14 mouse cellular contexts compared by ENCODE assay signal in the genomic region with DNA sequence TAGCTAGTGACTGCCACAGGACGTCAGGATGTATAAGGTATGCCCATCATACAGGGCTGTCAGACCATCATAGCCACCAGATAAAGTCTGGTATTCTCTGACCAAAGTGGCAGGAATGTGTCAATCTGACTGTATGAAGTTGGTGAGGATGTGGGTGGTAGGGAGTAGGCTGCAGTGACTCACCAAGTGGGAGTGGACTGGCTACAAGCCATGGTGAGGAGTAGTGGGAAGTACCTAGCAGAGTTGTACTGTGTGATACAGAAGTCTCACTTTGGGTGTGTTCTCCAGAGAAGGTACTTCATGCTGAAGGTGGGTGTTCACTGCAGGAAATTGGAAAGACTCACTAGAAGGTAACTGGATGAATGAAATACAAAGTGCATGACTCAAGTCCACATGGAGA. TPM values are rescaled to one million over a fixed set of nuclear protein-coding genes. Genes with fewer than 3 reads are reported as not detected.
DNase-seq lines count a peak whose midpoint lies in the region; ATAC-seq and TF ChIP-seq lines count a peak whose summit lies in the region.
"Had no signal": no experiment of that assay in that cellular context is flagged by ENCODE, and none has a peak within 500 bp of the region (broad histone marks: within the 10 kb centered on the region; RNA-seq: fewer than 3 reads in every experiment).

No protein-coding gene starts in this region.

- no peak overlapping the region for H3K4me3 ChIP-seq in stomach, postnatal 0 days (ENCODE audit: low read depth, low read length)
- H3K4me3 ChIP-seq in liver, embryonic 11.5 days (ENCODE audit: low read depth, low read length) = no peak overlapping the region
- H3K4me3 ChIP-seq: liver, embryonic 15.5 days had no signal

- peak; percentile 92 for ATAC-seq in stomach, postnatal 0 days (ENCODE audit: low FRiP score, low TSS enrichment)
- no peak for ATAC-seq in liver, embryonic 11.5 days (replicated peaks; ENCODE audit: low FRiP score)
- ATAC-seq: forebrain, embryonic 16.5 days had no signal

- no peak overlapping the region for H3K27ac ChIP-seq in stomach, postnatal 0 days (replicated peaks)
- H3K27ac ChIP-seq in liver, embryonic 11.5 days (ENCODE audit: low read depth, low read length) = no peak overlapping the region
- H3K27ac ChIP-seq: liver, embryonic 15.5 days had no signal

- no peak overlapping the region for H3K4me2 ChIP-seq in stomach, postnatal 0 days (replicated peaks; ENCODE audit: low read depth)
- no peak overlapping the region for H3K4me2 ChIP-seq in liver, embryonic 11.5 days
- H3K4me2 ChIP-seq: liver, embryonic 15.5 days had no signal

- H3K9me3 ChIP-seq in stomach, postnatal 0 days (ENCODE audit: control insufficient read depth, low read length) = no peaks in the 10 kb centered on the region
- H3K9me3 ChIP-seq in liver, embryonic 11.5 days (ENCODE audit: control insufficient read depth, low read length) = no peaks in the 10 kb centered on the region
- H3K9me3 ChIP-seq: liver, embryonic 15.5 days had no signal

- no peak for TF ChIP-seq EP300 in stomach, postnatal 0 days (optimal IDR thresholded peaks at IDR 0.05)

- H3K27me3 ChIP-seq in stomach, postnatal 0 days (ENCODE audit: control insufficient read depth, insufficient read depth, low read length) = no peaks in the 10 kb centered on the region
- H3K27me3 ChIP-seq in liver, embryonic 11.5 days (replicated peaks; ENCODE audit: control insufficient read depth, insufficient read depth, low read length) = no peaks in the 10 kb centered on the region
- H3K27me3 ChIP-seq: CH12.LX; liver, embryonic 15.5 days had no signal

- no peaks in the 10 kb centered on the region for H3K36me3 ChIP-seq in stomach, postnatal 0 days (ENCODE audit: control insufficient read depth, insufficient read depth, low read length)
- no peaks in the 10 kb centered on the region; the same call in 1 of the 2 replicates for H3K36me3 ChIP-seq in liver, embryonic 11.5 days (ENCODE audit: control insufficient read depth, insufficient read depth, low read length)

- H3K9ac ChIP-seq in stomach, postnatal 0 days (ENCODE audit: low read length) = no peak overlapping the region
- H3K9ac ChIP-seq in liver, embryonic 11.5 days (ENCODE audit: low read depth, low read length) = no peak overlapping the region
- H3K9ac ChIP-seq: liver, embryonic 15.5 days had no signal

- no peaks in the 10 kb centered on the region for H3K4me1 ChIP-seq in stomach, postnatal 0 days (replicated peaks; ENCODE audit: control insufficient read depth, insufficient read depth)
- no peaks in the 10 kb centered on the region for H3K4me1 ChIP-seq in liver, embryonic 11.5 days (replicated peaks; ENCODE audit: control insufficient read depth, insufficient read depth, low read length)

- DNase-seq in cerebellum, adult 9-10 months = peak; percentile 37
- DNase-seq in cerebellum, postnatal 25 days = no peak
- DNase-seq in right cerebral cortex, postnatal 25 days = peak; percentile 56
- DNase-seq in right cerebral cortex, postnatal 4 days = no peak
- DNase-seq in left cerebral cortex, postnatal 25 days (ENCODE audit: low spot score in 2 of 2) = peak; percentile 40 to 88
- peak; percentile 53 for DNase-seq in stomach, postnatal 0 days (ENCODE audit: low spot score)
- DNase-seq in gastrocnemius, postnatal 25 days = no peak
- DNase-seq in liver, embryonic 11.5 days (ENCODE audit: low spot score) = no peak
- DNase-seq: embryo, embryonic 11 days; kidney, postnatal 10 days had no signal

- WGBS in stomach, postnatal 0 days = 78% methylated on average over 1 of the region's 1 CpGs
- 87% methylated on average over 1 of the region's 1 CpGs for WGBS in liver, embryonic 11.5 days

- TF ChIP-seq CTCF in stomach, postnatal 0 days (IDR thresholded peaks at IDR 0.05; ENCODE audit: low read depth) = no peak

- intact Hi-C loops in left cerebral cortex, postnatal 25 days (cut with DNase I) = no loop called here

RNA-seq across cellular contexts. Expression of a gene that starts 41.4 kb away (rescaled TPM):
- total RNA-seq in left cerebral cortex, postnatal 25 days (2021) = 10 to 100 TPM; 13.6 to 16.8 TPM
- polyA plus RNA-seq in stomach, postnatal 0 days (2015; fragmentation: Nextera tagmentation; extraction: Ambion mirVana) = 8.0 and 10.6 TPM in 2 replicates
- total RNA-seq in gastrocnemius, postnatal 25 days (2021) = 10 to 100 TPM; 13.1 to 13.8 TPM
- 29.8 and 31.3 TPM in 2 replicates for polyA plus RNA-seq in liver, embryonic 11.5 days (2014; fragmentation: Nextera tagmentation; extraction: Ambion mirVana)

RNA-seq across cellular contexts. Expression of a gene that starts 41.5 kb away (rescaled TPM):
- total RNA-seq in left cerebral cortex, postnatal 25 days (2021) = 10 to 100 TPM; 85.3 to 87.8 TPM
- 27.2 and 27.8 TPM in 2 replicates for polyA plus RNA-seq in stomach, postnatal 0 days (2015; fragmentation: Nextera tagmentation; extraction: Ambion mirVana)
- 10 to 100 TPM; 22.9 to 23.9 TPM for total RNA-seq in gastrocnemius, postnatal 25 days (2021)
- polyA plus RNA-seq in liver, embryonic 11.5 days (2014; fragmentation: Nextera tagmentation; extraction: Ambion mirVana) = 49.7 and 54.4 TPM in 2 replicates

RNA-seq across cellular contexts. Expression of a gene that starts 51.0 kb away (rescaled TPM):
- total RNA-seq in left cerebral cortex, postnatal 25 days (2021) = not detected
- polyA plus RNA-seq in stomach, postnatal 0 days (2015; fragmentation: Nextera tagmentation; extraction: Ambion mirVana) = 0.06 and 0.13 TPM in 2 replicates
- total RNA-seq in gastrocnemius, postnatal 25 days (2021) = not detected
- 2.5 and 3.5 TPM in 2 replicates for polyA plus RNA-seq in liver, embryonic 11.5 days (2014; fragmentation: Nextera tagmentation; extraction: Ambion mirVana)
- total RNA-seq: CH12.LX had no signal
- polyA plus RNA-seq: forebrain, embryonic 16.5 days; stomach, embryonic 14.5 days had no signal

Comparison
In these comparisons a context has a peak if more than half of its experiments do, and no peak if none do; other contexts are left out.
1. DNase-seq: peak in cerebellum, adult 9-10 months (single experiment), right cerebral cortex, postnatal 25 days (single experiment), left cerebral cortex, postnatal 25 days (2 of 2) and stomach, postnatal 0 days (single experiment); none in cerebellum, postnatal 25 days (0 of 2), right cerebral cortex, postnatal 4 days (single experiment), gastrocnemius, postnatal 25 days (single experiment) and liver, embryonic 11.5 days (single experiment).